ENCODE assay signal across 23 mouse cellular contexts in genomic region chr1:135076470-135076869, GRCm38 (mm10). TPM values are rescaled to one million over a fixed set of nuclear protein-coding genes. Genes with fewer than 3 reads are reported as not detected.
A peak's percentile ranks its signal among the peaks of the same experiment; 100 is the strongest.
DNase-seq lines count a peak whose midpoint lies in the region; ATAC-seq and TF ChIP-seq lines count a peak whose summit lies in the region.
"Had no signal": no experiment of that assay in that cellular context is flagged by ENCODE, and none has a peak within 500 bp of the region (broad histone marks: within the 10 kb centered on the region; RNA-seq: fewer than 3 reads in every experiment).

No protein-coding gene starts in this region.

- H3K4me1 ChIP-seq in lung, embryonic 15.5 days = peaks cover 27% of the 10 kb centered on the region
- peaks cover 44% of the 10 kb centered on the region for H3K4me1 ChIP-seq in E14TG2a.4 (replicated peaks; ENCODE audit: low read depth, low read length)
- H3K4me1 ChIP-seq in stomach, embryonic 14.5 days (ENCODE audit: control insufficient read depth, insufficient read depth, low read length) = 0 out of 2 replicates have a peak, but pooled peaks cover 3% of the 10 kb centered on the region
- peaks cover 17% of the 10 kb centered on the region for H3K4me1 ChIP-seq in stomach, embryonic 16.5 days (ENCODE audit: control insufficient read depth, insufficient read depth, low read length)
- H3K4me1 ChIP-seq in hindbrain, postnatal 0 days (ENCODE audit: insufficient read depth, low read length) = no peaks in the 10 kb centered on the region
- H3K4me1 ChIP-seq in heart, embryonic 10.5 days = peaks cover 16% of the 10 kb centered on the region
- H3K4me1 ChIP-seq: embryonic facial prominence, embryonic 12.5 days; forebrain, embryonic 13.5 days; forebrain, embryonic 15.5 days had no signal

- no peak overlapping the region for H3K4me3 ChIP-seq in lung, embryonic 15.5 days
- H3K4me3 ChIP-seq in E14TG2a.4 (replicated peaks; ENCODE audit: low read length) = 0 out of 2 replicates have a peak overlapping the region, but pooled peaks have one; percentile 23
- H3K4me3 ChIP-seq in stomach, embryonic 14.5 days (ENCODE audit: low read depth, low read length) = no peak overlapping the region
- H3K4me3 ChIP-seq in stomach, embryonic 16.5 days (replicated peaks; ENCODE audit: low read length) = no peak overlapping the region
- no peak overlapping the region for H3K4me3 ChIP-seq in hindbrain, postnatal 0 days (ENCODE audit: low read length)
- H3K4me3 ChIP-seq in heart, embryonic 10.5 days = no peak overlapping the region
- H3K4me3 ChIP-seq: embryonic facial prominence, embryonic 10.5 days; embryonic facial prominence, embryonic 12.5 days; forebrain, embryonic 13.5 days; forebrain, embryonic 15.5 days had no signal

- TF ChIP-seq CTCF in E14TG2a.4 (conservative IDR thresholded peaks at IDR 0.05; ENCODE audit: low read length) = no peak
- no peak for TF ChIP-seq CTCF in hindbrain, postnatal 0 days (IDR thresholded peaks at IDR 0.05; ENCODE audit: low read depth)

- whole genome bisulfite sequencing in lung, embryonic 15.5 days = 26% methylated on average over 5 of the region's 5 CpGs
- WGBS in stomach, embryonic 14.5 days = 28% methylated on average over 5 of the region's 5 CpGs
- WGBS in stomach, embryonic 16.5 days = 31% methylated on average over 5 of the region's 5 CpGs
- 70% methylated on average over 5 of the region's 5 CpGs for WGBS in hindbrain, postnatal 0 days
- WGBS in heart, embryonic 10.5 days = 48% methylated on average over 5 of the region's 5 CpGs

- intact Hi-C loops in heart, postnatal 25 days (cut with DNase I) = no loop called here

- ATAC-seq in lung, embryonic 15.5 days (ENCODE audit: borderline replicate concordance, extremely low read depth, low FRiP score, low TSS enrichment) = peak; percentile 21; the same call in 1 of the 2 replicates
- peak; percentile 68 for ATAC-seq in stomach, embryonic 14.5 days (ENCODE audit: insufficient number of reproducible peaks, insufficient read depth, low FRiP score, low read depth)
- ATAC-seq in stomach, embryonic 16.5 days (ENCODE audit: insufficient read depth, low FRiP score) = peak; percentile 76; the same call in 1 of the 2 replicates
- ATAC-seq in hindbrain, postnatal 0 days = no peak
- ATAC-seq: activated CD4-positive, CD25-positive, alpha-beta regulatory T cell, adult 4 months; forebrain, embryonic 13.5 days; forebrain, embryonic 15.5 days; Patski had no signal

- no peak overlapping the region for H3K4me2 ChIP-seq in lung, embryonic 15.5 days
- no peak overlapping the region for H3K4me2 ChIP-seq in stomach, embryonic 14.5 days (replicated peaks; ENCODE audit: low read depth, low read length)
- H3K4me2 ChIP-seq in stomach, embryonic 16.5 days (ENCODE audit: low read depth, low read length) = no peak overlapping the region
- no peak overlapping the region for H3K4me2 ChIP-seq in hindbrain, postnatal 0 days (ENCODE audit: low read depth, low read length)
- H3K4me2 ChIP-seq: embryonic facial prominence, embryonic 12.5 days; forebrain, embryonic 13.5 days; forebrain, embryonic 15.5 days had no signal

- H3K27ac ChIP-seq in lung, embryonic 15.5 days = peak overlapping the region; percentile 81
- no peak overlapping the region for H3K27ac ChIP-seq in stomach, embryonic 14.5 days (ENCODE audit: low read length)
- H3K27ac ChIP-seq in stomach, embryonic 16.5 days (ENCODE audit: low read length) = peak overlapping the region; percentile 13; the same call in 1 of the 2 replicates
- no peak overlapping the region for H3K27ac ChIP-seq in hindbrain, postnatal 0 days
- no peak overlapping the region for H3K27ac ChIP-seq in heart, embryonic 10.5 days
- H3K27ac ChIP-seq: embryonic facial prominence, embryonic 10.5 days; embryonic facial prominence, embryonic 12.5 days; forebrain, embryonic 13.5 days; forebrain, embryonic 15.5 days had no signal

- no peaks in the 10 kb centered on the region for H3K36me3 ChIP-seq in lung, embryonic 15.5 days
- no peaks in the 10 kb centered on the region for H3K36me3 ChIP-seq in E14TG2a.4 (ENCODE audit: insufficient read depth, low read length)
- no peaks in the 10 kb centered on the region for H3K36me3 ChIP-seq in stomach, embryonic 14.5 days (ENCODE audit: control insufficient read depth, insufficient read depth, low read length)
- H3K36me3 ChIP-seq in stomach, embryonic 16.5 days (ENCODE audit: control insufficient read depth, insufficient read depth, low read length) = no peaks in the 10 kb centered on the region
- no peaks in the 10 kb centered on the region for H3K36me3 ChIP-seq in hindbrain, postnatal 0 days (ENCODE audit: insufficient read depth, low read length)
- no peaks in the 10 kb centered on the region for H3K36me3 ChIP-seq in heart, embryonic 10.5 days
- H3K36me3 ChIP-seq: embryonic facial prominence, embryonic 10.5 days; embryonic facial prominence, embryonic 12.5 days; forebrain, embryonic 15.5 days; G1E had no signal

- 0 out of 2 replicates have a peak, but pooled peaks cover 4% of the 10 kb centered on the region for H3K9me3 ChIP-seq in lung, embryonic 15.5 days
- H3K9me3 ChIP-seq in E14TG2a.4 (ENCODE audit: low read length) = 0 out of 2 replicates have a peak, but pooled peaks cover 4% of the 10 kb centered on the region
- no peaks in the 10 kb centered on the region for H3K9me3 ChIP-seq in stomach, embryonic 14.5 days (ENCODE audit: control insufficient read depth, low read depth, low read length)
- no peaks in the 10 kb centered on the region for H3K9me3 ChIP-seq in stomach, embryonic 16.5 days (replicated peaks; ENCODE audit: control insufficient read depth, low read length)
- H3K9me3 ChIP-seq in hindbrain, postnatal 0 days (ENCODE audit: low read length) = no peaks in the 10 kb centered on the region
- H3K9me3 ChIP-seq in heart, embryonic 10.5 days = 0 out of 2 replicates have a peak, but pooled peaks cover 4% of the 10 kb centered on the region
- H3K9me3 ChIP-seq: embryonic facial prominence, embryonic 10.5 days; embryonic facial prominence, embryonic 12.5 days; forebrain, embryonic 13.5 days; forebrain, embryonic 15.5 days; G1E had no signal

- no peak overlapping the region for H3K9ac ChIP-seq in lung, embryonic 15.5 days
- H3K9ac ChIP-seq in stomach, embryonic 14.5 days (replicated peaks; ENCODE audit: low read depth, low read length) = no peak overlapping the region
- H3K9ac ChIP-seq in stomach, embryonic 16.5 days (ENCODE audit: low read length) = no peak overlapping the region
- no peak overlapping the region for H3K9ac ChIP-seq in hindbrain, postnatal 0 days (replicated peaks; ENCODE audit: low read length)
- H3K9ac ChIP-seq: embryonic facial prominence, embryonic 12.5 days; forebrain, embryonic 13.5 days; forebrain, embryonic 15.5 days had no signal

- no peaks in the 10 kb centered on the region; the same call in 1 of the 2 replicates for H3K27me3 ChIP-seq in lung, embryonic 15.5 days
- H3K27me3 ChIP-seq in E14TG2a.4 (ENCODE audit: insufficient read depth, low read length) = peaks cover 25% of the 10 kb centered on the region
- no peaks in the 10 kb centered on the region; the same call in 1 of the 2 replicates for H3K27me3 ChIP-seq in stomach, embryonic 14.5 days (ENCODE audit: control insufficient read depth, insufficient read depth, low read length)
- no peaks in the 10 kb centered on the region for H3K27me3 ChIP-seq in stomach, embryonic 16.5 days (ENCODE audit: control insufficient read depth, insufficient read depth, low read length)
- H3K27me3 ChIP-seq in hindbrain, postnatal 0 days (ENCODE audit: insufficient read depth, low read length) = no peaks in the 10 kb centered on the region
- peaks cover 40% of the 10 kb centered on the region for H3K27me3 ChIP-seq in heart, embryonic 10.5 days (ENCODE audit: insufficient read depth, poor library complexity, severe bottlenecking)
- H3K27me3 ChIP-seq: forebrain, embryonic 13.5 days; forebrain, embryonic 15.5 days; Patski had no signal

- DNase-seq in lung, postnatal 4 days = no peak
- no peak for DNase-seq in hindbrain, postnatal 0 days (ENCODE audit: low spot score)
- DNase-seq in heart, embryonic 10.5 days (ENCODE audit: low spot score) = no peak
- DNase-seq in heart, postnatal 25 days (ENCODE audit: low spot score) = no peak
- DNase-seq: adrenal gland, adult 8-10 months; adrenal gland, postnatal 14 days; adrenal gland, postnatal 36 days; cerebellum, adult 11-12 months; cerebellum, adult 2 months; cerebellum, adult 9-10 months; cerebellum, postnatal 10 days; cerebellum, postnatal 25 days had no signal

RNA-seq across cellular contexts. Expression of gene Lgr6, which starts 28.6 kb away (rescaled TPM):
- 11.6 and 12.8 TPM in 2 replicates for polyA plus RNA-seq in lung, embryonic 15.5 days (2015; fragmentation: Nextera tagmentation; extraction: Ambion mirVana)
- polyA plus RNA-seq in stomach, embryonic 14.5 days (2014; fragmentation: Nextera tagmentation; extraction: Ambion mirVana) = 1.5 and 1.8 TPM in 2 replicates
- 1.1 and 1.2 TPM in 2 replicates for polyA plus RNA-seq in stomach, embryonic 16.5 days (2015; fragmentation: Nextera tagmentation; extraction: Ambion mirVana)
- 4.6 and 5.0 TPM in 2 replicates for total RNA-seq in hindbrain, postnatal 0 days (2014; rRNA removed)
- polyA plus RNA-seq in hindbrain, postnatal 0 days (2015; fragmentation: Nextera tagmentation; extraction: Ambion mirVana) = 2.7 and 3.1 TPM in 2 replicates
- polyA plus RNA-seq in heart, embryonic 10.5 days (2016; fragmentation: Nextera tagmentation; extraction: Ambion mirVana) = 0.49 and 0.64 TPM in 2 replicates
- total RNA-seq in heart, postnatal 25 days (2021) = 10 to 100 TPM; 14.6 to 17.5 TPM
- polyA plus RNA-seq: activated CD4-positive, CD25-positive, alpha-beta regulatory T cell, adult 4 months had no signal

RNA-seq across cellular contexts. Expression of gene Ptpn7, which starts 56.0 kb away (rescaled TPM):
- polyA plus RNA-seq in lung, embryonic 15.5 days (2015; fragmentation: Nextera tagmentation; extraction: Ambion mirVana) = 2.9 and 5.8 TPM in 2 replicates
- 1.1 and 1.2 TPM in 2 replicates for polyA plus RNA-seq in stomach, embryonic 14.5 days (2014; fragmentation: Nextera tagmentation; extraction: Ambion mirVana)
- polyA plus RNA-seq in stomach, embryonic 16.5 days (2015; fragmentation: Nextera tagmentation; extraction: Ambion mirVana) = 1.6 and 2.8 TPM in 2 replicates
- total RNA-seq in hindbrain, postnatal 0 days (2014; rRNA removed) = 0.10 and 0.54 TPM in 2 replicates
- polyA plus RNA-seq in hindbrain, postnatal 0 days (2015; fragmentation: Nextera tagmentation; extraction: Ambion mirVana) = 0.10 and 0.11 TPM in 2 replicates
- 1.5 and 5.0 TPM in 2 replicates for polyA plus RNA-seq in heart, embryonic 10.5 days (2016; fragmentation: Nextera tagmentation; extraction: Ambion mirVana)
- under 1 TPM; 0.44 to 0.50 TPM for total RNA-seq in heart, postnatal 25 days (2021)

Comparison
In these comparisons a context has a peak if more than half of its experiments do, and no peak if none do; other contexts are left out.
1. H3K27ac ChIP-seq: peak in lung, embryonic 15.5 days (single experiment) and stomach, embryonic 16.5 days (single experiment); none in stomach, embryonic 14.5 days (single experiment), hindbrain, postnatal 0 days (single experiment) and heart, embryonic 10.5 days (single experiment).